Comparison of ENCODE assay signal across 8 mouse cellular contexts in the genomic region with DNA sequence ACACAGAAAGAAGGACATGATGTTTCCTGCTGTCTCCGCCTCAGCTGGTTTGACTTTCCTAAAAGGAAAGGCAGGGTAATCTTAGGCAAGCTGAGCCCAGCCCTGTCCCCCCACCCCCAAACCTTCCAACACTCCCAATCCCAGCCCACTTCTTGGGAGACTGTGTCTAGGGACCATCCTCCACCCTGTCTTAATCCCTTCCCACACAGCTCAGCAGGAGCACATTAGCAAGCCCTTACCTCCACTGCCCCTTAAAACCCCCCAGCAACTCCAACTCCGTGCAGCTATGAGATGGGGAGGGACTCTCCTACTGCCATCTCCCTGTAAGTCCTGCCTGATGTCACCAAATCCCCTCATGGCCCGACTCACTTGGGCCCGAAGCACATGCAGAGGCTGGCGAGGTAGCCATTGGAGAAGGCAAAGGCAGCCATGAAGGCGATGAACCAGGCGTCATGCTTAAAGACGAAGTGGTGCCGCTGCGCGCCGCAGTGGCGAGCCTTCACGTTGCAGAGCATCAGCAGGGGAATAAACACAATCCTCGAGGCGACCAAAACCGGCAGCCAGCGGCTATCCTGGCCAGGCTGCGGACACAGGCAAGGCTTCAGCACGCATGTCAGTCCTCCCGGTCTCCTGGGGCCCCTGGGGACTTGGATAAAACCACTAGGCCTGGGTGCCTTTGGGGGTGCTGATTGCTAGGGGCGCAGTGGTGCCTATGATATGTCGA. TPM values are rescaled to one million over a fixed set of nuclear protein-coding genes. Genes with fewer than 3 reads are reported as not detected.
DNase-seq lines count a peak whose midpoint lies in the region; ATAC-seq and TF ChIP-seq lines count a peak whose summit lies in the region.

No protein-coding gene starts in this region.

- TF ChIP-seq CTCF in gastrocnemius, adult 2 months (IDR thresholded peaks at IDR 0.05): no peak
- TF ChIP-seq CTCF in E14TG2a.4 (conservative IDR thresholded peaks at IDR 0.05; ENCODE audit: low read length): no peak

- peak overlapping the region; percentile 54 for H3K4me3 ChIP-seq in gastrocnemius, adult 2 months
- H3K4me3 ChIP-seq in E14TG2a.4 (replicated peaks; ENCODE audit: low read length): peak overlapping the region; percentile 63
- no peak overlapping the region for H3K4me3 ChIP-seq in embryonic facial prominence, embryonic 12.5 days
- no peak overlapping the region for H3K4me3 ChIP-seq in liver, embryonic 13.5 days (replicated peaks)

- peak overlapping the region; percentile 95 for H3K27ac ChIP-seq in gastrocnemius, adult 2 months
- H3K27ac ChIP-seq in embryonic facial prominence, embryonic 12.5 days: peak overlapping the region; percentile 71
- peak overlapping the region; percentile 93 for H3K27ac ChIP-seq in liver, embryonic 13.5 days

- 60% methylated on average over 23 of the region's 23 CpGs for WGBS in embryonic facial prominence, embryonic 12.5 days
- 78% methylated on average over 23 of the region's 23 CpGs for WGBS in liver, embryonic 13.5 days (ENCODE audit: insufficient replicate concordance)

- no peaks in the 10 kb centered on the region for H3K27me3 ChIP-seq in E14TG2a.4 (ENCODE audit: insufficient read depth, low read length)
- no peaks in the 10 kb centered on the region for H3K27me3 ChIP-seq in embryonic facial prominence, embryonic 12.5 days
- H3K27me3 ChIP-seq in liver, embryonic 13.5 days: no peaks in the 10 kb centered on the region

- H3K4me2 ChIP-seq in embryonic facial prominence, embryonic 12.5 days (replicated peaks): no peak overlapping the region
- H3K4me2 ChIP-seq in liver, embryonic 13.5 days: 0 out of 2 replicates have a peak overlapping the region, but pooled peaks have one; percentile 11

- no peak for DNase-seq in gastrocnemius, adult 2 months
- no peak for DNase-seq in gastrocnemius, postnatal 10 days
- DNase-seq in liver, embryonic 13.5 days: no peak
- no peak for DNase-seq in urinary bladder, postnatal 10 days (ENCODE audit: low spot score)
- no peak for DNase-seq in thymus, postnatal 10 days (ENCODE audit: low spot score in 2 of 2)
- no peak for DNase-seq in retina, embryonic 14.5 days (ENCODE audit: low spot score)

- intact Hi-C loops in gastrocnemius, adult 2 months (cut with DNase I): loop anchor here (1.0 to 10.0 kb wide), 2 partner anchors 41 to 569 kb away; a partner anchor contains a TSS

- ATAC-seq in embryonic facial prominence, embryonic 12.5 days (ENCODE audit: insufficient number of reproducible peaks, insufficient read depth, low FRiP score, low TSS enrichment): no peak
- no peak for ATAC-seq in liver, embryonic 13.5 days (ENCODE audit: low read depth)

- H3K4me1 ChIP-seq in E14TG2a.4 (replicated peaks; ENCODE audit: low read depth, low read length): peaks cover 94% of the 10 kb centered on the region
- peaks cover 22% of the 10 kb centered on the region; the same call in 1 of the 2 replicates for H3K4me1 ChIP-seq in embryonic facial prominence, embryonic 12.5 days
- peaks cover 77% of the 10 kb centered on the region for H3K4me1 ChIP-seq in liver, embryonic 13.5 days (replicated peaks)

- no peaks in the 10 kb centered on the region for H3K9me3 ChIP-seq in E14TG2a.4 (ENCODE audit: low read length)
- H3K9me3 ChIP-seq in embryonic facial prominence, embryonic 12.5 days: peaks cover 9% of the 10 kb centered on the region; the same call in 1 of the 2 replicates
- no peaks in the 10 kb centered on the region for H3K9me3 ChIP-seq in liver, embryonic 13.5 days (replicated peaks)

- no peak overlapping the region for H3K9ac ChIP-seq in embryonic facial prominence, embryonic 12.5 days
- no peak overlapping the region for H3K9ac ChIP-seq in liver, embryonic 13.5 days

- H3K36me3 ChIP-seq in E14TG2a.4 (ENCODE audit: insufficient read depth, low read length): peaks cover 80% of the 10 kb centered on the region
- peaks cover 5% of the 10 kb centered on the region for H3K36me3 ChIP-seq in embryonic facial prominence, embryonic 12.5 days
- peaks cover 71% of the 10 kb centered on the region for H3K36me3 ChIP-seq in liver, embryonic 13.5 days

RNA-seq across cellular contexts. Expression of a gene that starts 12.8 kb away (rescaled TPM):
- total RNA-seq in gastrocnemius, adult 2 months (2021): 1,000 to 10,000 TPM; 1,106 to 1,162 TPM
- total RNA-seq in gastrocnemius, postnatal 10 days (2021): 100 to 1,000 TPM; 900 to 909 TPM
- polyA plus RNA-seq in embryonic facial prominence, embryonic 12.5 days (2016; fragmentation: Nextera tagmentation; extraction: Ambion mirVana): 1,470 and 1,480 TPM in 2 replicates
- 1,012 and 1,064 TPM in 2 replicates for polyA plus RNA-seq in liver, embryonic 13.5 days (2015; fragmentation: Nextera tagmentation; extraction: Ambion mirVana)

RNA-seq across cellular contexts. Expression of a gene that starts 13.5 kb away (rescaled TPM):
- 10 to 100 TPM; 27.4 to 44.7 TPM for total RNA-seq in gastrocnemius, adult 2 months (2021)
- total RNA-seq in gastrocnemius, postnatal 10 days (2021): 100 to 1,000 TPM in 1 of 2 experiments, 10 to 100 TPM in 1; 97.4 to 114 TPM
- polyA plus RNA-seq in embryonic facial prominence, embryonic 12.5 days (2016; fragmentation: Nextera tagmentation; extraction: Ambion mirVana): 59.1 and 60.5 TPM in 2 replicates
- polyA plus RNA-seq in liver, embryonic 13.5 days (2015; fragmentation: Nextera tagmentation; extraction: Ambion mirVana): 215 and 233 TPM in 2 replicates

RNA-seq across cellular contexts. Expression of a gene that starts 16.0 kb away (rescaled TPM):
- under 1 TPM in 1 of 2 experiments, not detected in 1; 0.36 TPM for total RNA-seq in gastrocnemius, adult 2 months (2021)
- 10 to 100 TPM; 16.1 to 18.7 TPM for total RNA-seq in gastrocnemius, postnatal 10 days (2021)
- 9.2 and 10.7 TPM in 2 replicates for polyA plus RNA-seq in embryonic facial prominence, embryonic 12.5 days (2016; fragmentation: Nextera tagmentation; extraction: Ambion mirVana)
- polyA plus RNA-seq in liver, embryonic 13.5 days (2015; fragmentation: Nextera tagmentation; extraction: Ambion mirVana): 0.42 and 0.59 TPM in 2 replicates

RNA-seq across cellular contexts. Expression of a gene that starts 22.2 kb away (rescaled TPM):
- 10 to 100 TPM; 16.0 to 17.3 TPM for total RNA-seq in gastrocnemius, adult 2 months (2021)
- 10 to 100 TPM; 29.9 to 39.3 TPM for total RNA-seq in gastrocnemius, postnatal 10 days (2021)
- polyA plus RNA-seq in embryonic facial prominence, embryonic 12.5 days (2016; fragmentation: Nextera tagmentation; extraction: Ambion mirVana): 108 and 109 TPM in 2 replicates
- 58.0 and 58.6 TPM in 2 replicates for polyA plus RNA-seq in liver, embryonic 13.5 days (2015; fragmentation: Nextera tagmentation; extraction: Ambion mirVana)

RNA-seq across cellular contexts. Expression of a gene that starts 30.4 kb away (rescaled TPM):
- under 1 TPM; 0.36 to 0.43 TPM for total RNA-seq in gastrocnemius, adult 2 months (2021)
- 1 to 10 TPM; 1.3 to 2.3 TPM for total RNA-seq in gastrocnemius, postnatal 10 days (2021)
- 6.7 and 8.3 TPM in 2 replicates for polyA plus RNA-seq in embryonic facial prominence, embryonic 12.5 days (2016; fragmentation: Nextera tagmentation; extraction: Ambion mirVana)
- 1.4 and 1.6 TPM in 2 replicates for polyA plus RNA-seq in liver, embryonic 13.5 days (2015; fragmentation: Nextera tagmentation; extraction: Ambion mirVana)

Comparison
In these comparisons a context has a peak if more than half of its experiments do, and no peak if none do; other contexts are left out.
1. RNA of a gene that starts 16.0 kb away (total RNA-seq): 16.1 to 18.7 TPM in gastrocnemius, postnatal 10 days; 0.36 TPM in gastrocnemius, adult 2 months; every median in the first group is over 10 times any median in the second.
2. H3K4me3 ChIP-seq: peak in gastrocnemius, adult 2 months (single experiment) and E14TG2a.4 (single experiment); none in embryonic facial prominence, embryonic 12.5 days (single experiment) and liver, embryonic 13.5 days (single experiment).
3. Peak in every context shown above with its lines, with median percentiles within 50 percentile points of each other: H3K27ac ChIP-seq.